Mouse (Mus musculus) C2C12 (cell line): ENCODE results near the gene Plin4.
"Not testable (repeated sequence)": the region's sequence is repeated elsewhere in the genome, so short reads cannot be mapped to it uniquely, and the experiment has no call there.

Experiments
- CEBPB ChIP-seq: IDR thresholded peaks from one replicate; pipeline ENCODE4 v1.6.1; 2011; ENCODE audit warnings: low read depth, mild to moderate bottlenecking, control low read depth, moderate library complexity
- CTCF ChIP-seq: IDR thresholded peaks from one replicate; pipeline ENCODE4 v1.5.1; 2011; ENCODE audit not compliant: control insufficient read depth, insufficient read depth, insufficient read length
- MAX ChIP-seq: IDR thresholded peaks from one replicate; pipeline ENCODE4 v1.6.1; 2011; ENCODE audit warnings: mild to moderate bottlenecking, control low read depth
- MYOD1 ChIP-seq: IDR thresholded peaks from one replicate; pipeline ENCODE4 v1.6.1; 2011; ENCODE audit warnings: low read depth; ENCODE audit not compliant: control insufficient read depth, insufficient read length
- MYOG ChIP-seq: IDR thresholded peaks from one replicate; pipeline ENCODE4 v1.6.1; 2011; ENCODE audit not compliant: control insufficient read depth, insufficient read length; ENCODE audit errors: extremely low read depth
- USF1 ChIP-seq: IDR thresholded peaks from one replicate; pipeline ENCODE4 v1.6.1; 2011; ENCODE audit warnings: low read depth, mild to moderate bottlenecking, control low read depth, moderate library complexity

- not testable (repeated sequence) for TF ChIP-seq CTCF, USF1, CEBPB, MYOD1, MAX, MYOG
Measured at GRCm38 (mm10) chr17:56104821-56105220, 4.8 kb downstream of the Plin4 start.
